Mouse (Mus musculus) embryonic facial prominence, embryonic 13.5 days (tissue): ENCODE measurements around the gene Lmnb2. TPM values are rescaled to one million over a fixed set of nuclear protein-coding genes. Genes with fewer than 3 reads are reported as not detected.
A peak's percentile ranks its signal among the peaks of the same experiment; 100 is the strongest.

Experiments used
- ATAC-seq: fragments of 200-750 bp; cut with Nextera tagmentation; 2 replicates; pipeline ENCODE4 v1.8.0; 2017; ENCODE audit warnings: low read depth; ENCODE audit not compliant: insufficient number of reproducible peaks, insufficient read depth, low FRiP score, low TSS enrichment
- H3K27ac ChIP-seq: fragments of 300-500 bp; sonication (generic); 2 replicates; pipeline ENCODE4 v1.5.1; 2015; ENCODE audit warnings: moderate library complexity, mild to moderate bottlenecking, inconsistent platforms
- H3K27me3 ChIP-seq: fragments of 300-500 bp; sonication (generic); 2 replicates; pipeline ENCODE4 v1.6.1; 2015; ENCODE audit warnings: mild to moderate bottlenecking, inconsistent platforms
- H3K36me3 ChIP-seq: fragments of 300-500 bp; sonication (generic); 2 replicates; pipeline ENCODE4 v1.6.1; 2015; ENCODE audit warnings: mild to moderate bottlenecking, inconsistent platforms
- H3K4me1 ChIP-seq: fragments of 300-500 bp; sonication (generic); 2 replicates; pipeline ENCODE4 v1.6.1; 2015; ENCODE audit warnings: inconsistent platforms
- H3K4me2 ChIP-seq: fragments of 300-500 bp; sonication (generic); 2 replicates; pipeline ENCODE4 v1.6.1; 2015; ENCODE audit warnings: moderate library complexity, mild to moderate bottlenecking, inconsistent platforms
- H3K4me3 ChIP-seq: fragments of 300-500 bp; sonication (generic); 2 replicates; pipeline ENCODE4 v1.5.1; 2015; ENCODE audit warnings: mild to moderate bottlenecking, inconsistent platforms
- H3K9ac ChIP-seq: fragments of 300-500 bp; sonication (generic); 2 replicates; pipeline ENCODE4 v1.6.1; 2015; ENCODE audit warnings: mild to moderate bottlenecking, inconsistent platforms
- H3K9me3 ChIP-seq: fragments of 300-500 bp; sonication (generic); 2 replicates; pipeline ENCODE4 v1.6.1; 2016; ENCODE audit warnings: inconsistent platforms
- WGBS: fragments of 180-500 bp; shearing (Covaris S2); methylation state at CpG from one replicate; pipeline ENCODE4 v1.1.7; 2015; ENCODE audit warnings: mixed read lengths; 5-methylcytosine and 5-hydroxymethylcytosine counted together
- polyA plus RNA-seq: library from polyadenylated mRNA; unstranded; fragments of >200 nt; fragmentation: Nextera tagmentation; extraction: Ambion mirVana; gene quantifications from 2 replicates; pipeline ENCODE4 v1.2.1, GENCODE M21; 2015

The Lmnb2 gene
- polyA plus RNA-seq, 1 experiment from 2014 or later: 63.4 TPM

DNA sequence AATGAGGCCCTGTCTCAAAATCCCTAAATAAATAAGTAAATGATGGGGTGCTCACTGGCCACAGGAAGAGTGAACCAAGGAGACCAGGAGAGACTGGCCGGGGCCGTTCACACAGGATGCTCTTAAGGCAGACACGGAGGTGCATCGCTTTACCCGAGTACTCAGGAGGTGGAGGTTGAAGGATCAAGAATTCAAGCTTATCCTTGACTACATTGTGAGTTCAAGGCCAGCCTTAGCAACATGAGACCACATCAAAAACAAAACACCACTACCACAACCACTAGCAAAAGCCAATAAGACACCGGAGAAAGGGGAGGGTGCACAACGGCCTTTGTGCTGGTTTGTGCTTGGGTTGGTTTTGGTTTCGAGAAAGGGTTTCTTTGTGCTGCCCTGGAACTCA lies 38.3 kb upstream of the Lmnb2 start:
- Histone ChIP-seq H3K27ac (no peak overlapping the region), H3K4me1 (peaks cover 24% of the 10 kb centered on the region), H3K36me3 (no peaks in the 10 kb centered on the region), H3K9ac (no peak overlapping the region), H3K27me3 (no peaks in the 10 kb centered on the region), H3K4me2 (no peak overlapping the region), H3K4me3 (no peak overlapping the region), H3K9me3 (no peaks in the 10 kb centered on the region)
- no peak for ATAC-seq
- WGBS: 92% methylated on average over 8 of the region's 8 CpGs

DNA sequence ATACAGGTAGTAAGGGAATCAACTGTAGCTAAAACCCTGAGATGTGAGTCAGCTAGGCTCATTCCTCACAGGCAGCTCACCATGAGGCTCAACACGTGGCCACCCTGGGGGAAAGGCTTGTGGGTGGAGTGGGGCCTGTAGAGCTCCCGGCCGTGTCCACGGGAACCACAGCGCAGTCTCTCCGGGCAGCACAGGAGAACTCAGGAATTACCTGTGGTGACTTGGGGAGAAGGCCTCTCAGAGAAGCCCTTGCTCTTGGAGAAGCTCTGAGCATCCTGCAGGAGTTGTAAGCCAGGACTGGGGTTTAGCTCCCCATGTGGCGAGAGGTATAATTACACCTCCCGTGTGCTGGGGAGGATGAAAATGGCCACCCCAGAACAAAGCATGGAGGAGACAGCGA lies 37.5 kb upstream of the Lmnb2 start:
- Histone ChIP-seq H3K9me3 (no peaks in the 10 kb centered on the region), H3K4me3 (no peak overlapping the region), H3K4me2 (no peak overlapping the region), H3K27ac (0 out of 2 replicates have a peak overlapping the region, but pooled peaks have one; percentile 28), H3K27me3 (no peaks in the 10 kb centered on the region), H3K4me1 (peaks cover 16% of the 10 kb centered on the region), H3K9ac (peak overlapping the region; percentile 36; the same call in 1 of the 2 replicates), H3K36me3 (no peaks in the 10 kb centered on the region)
- WGBS: 22% methylated on average over 9 of the region's 9 CpGs
- no peak for ATAC-seq

DNA sequence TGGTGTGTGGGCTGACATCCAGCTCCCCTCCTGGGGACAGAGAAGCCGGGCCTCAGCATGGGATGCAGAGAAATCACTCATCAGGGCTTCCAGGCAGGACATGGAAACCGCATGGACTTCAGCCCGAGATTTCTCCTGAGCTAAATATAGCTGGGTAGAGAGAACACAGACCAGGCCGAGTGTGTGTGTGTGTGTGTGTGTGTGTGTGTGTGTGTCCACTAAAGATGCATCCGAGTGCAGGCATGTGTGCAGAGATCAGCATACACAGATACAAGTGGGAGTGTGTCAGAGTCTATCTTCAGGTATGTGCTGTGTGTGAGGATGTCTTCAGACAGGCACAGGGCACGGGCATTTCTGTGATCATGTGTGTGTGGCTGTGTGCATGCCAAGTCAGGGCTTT lies 36.8 kb upstream of the Lmnb2 start:
- 80% methylated on average over 6 of the region's 6 CpGs for WGBS

DNA sequence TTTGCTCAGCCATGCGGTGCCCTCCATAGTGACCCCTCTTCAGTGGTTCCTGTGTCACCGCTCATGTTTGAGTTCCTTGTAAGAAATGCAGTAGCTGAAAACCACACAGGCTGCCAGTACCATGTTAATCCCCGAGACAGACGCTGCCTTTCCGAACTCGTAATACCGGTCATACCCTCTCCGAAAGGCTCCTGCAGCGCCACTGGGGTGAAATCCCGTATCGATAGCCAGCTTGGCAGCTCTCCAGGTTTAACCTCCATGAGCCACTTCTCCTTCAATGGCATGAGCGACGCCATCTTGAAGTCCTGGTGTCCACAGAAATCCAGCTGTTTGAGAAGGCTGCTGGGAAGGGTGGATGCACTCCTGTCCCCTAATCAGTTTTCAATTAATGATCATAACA lies 36.4 kb upstream of the Lmnb2 start:
- peaks cover 13% of the 10 kb centered on the region for H3K4me1 ChIP-seq
- no peak overlapping the region for H3K4me2 ChIP-seq
- WGBS: 65% methylated on average over 13 of the region's 13 CpGs
- H3K36me3 ChIP-seq: no peaks in the 10 kb centered on the region
- no peak for ATAC-seq
- no peak overlapping the region for H3K4me3 ChIP-seq
- H3K9me3 ChIP-seq: no peaks in the 10 kb centered on the region
- no peaks in the 10 kb centered on the region for H3K27me3 ChIP-seq
- peak overlapping the region; percentile 23 for H3K27ac ChIP-seq
- no peak overlapping the region for H3K9ac ChIP-seq

More for the DNA sequence above, 36.8 kb upstream of the Lmnb2 start:
- Histone ChIP-seq H3K4me1 (peaks cover 13% of the 10 kb centered on the region), H3K4me3 (no peak overlapping the region), H3K36me3 (no peaks in the 10 kb centered on the region), H3K9ac (no peak overlapping the region), H3K9me3 (no peaks in the 10 kb centered on the region), H3K27me3 (no peaks in the 10 kb centered on the region), H3K27ac (peak overlapping the region; percentile 23), H3K4me2 (no peak overlapping the region)
- ATAC-seq: no peak

DNA sequence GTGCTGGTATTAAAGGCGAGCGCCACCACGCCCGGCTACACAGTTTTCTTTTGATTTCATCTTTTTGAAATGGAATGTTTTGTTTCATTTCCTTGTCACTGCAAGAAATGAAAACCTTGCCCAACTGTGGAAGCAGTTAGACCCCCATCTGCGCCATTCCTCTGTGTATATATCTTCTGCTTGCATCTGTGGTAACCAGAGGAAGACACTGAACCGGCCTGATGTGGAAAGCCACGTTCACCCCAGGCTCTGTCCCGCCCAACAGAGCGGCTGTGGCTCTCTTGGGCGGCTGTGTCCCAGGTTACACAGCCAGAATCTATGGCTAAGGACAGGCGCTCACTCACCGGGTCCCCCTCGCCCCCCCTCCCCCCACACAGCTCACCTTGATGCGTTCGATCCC lies 34.4 kb upstream of the Lmnb2 start:
- H3K4me2 ChIP-seq: no peak overlapping the region
- 74% methylated on average over 15 of the region's 15 CpGs for whole genome bisulfite sequencing
- H3K27me3 ChIP-seq: no peaks in the 10 kb centered on the region
- no peak overlapping the region for H3K9ac ChIP-seq
- no peak overlapping the region for H3K27ac ChIP-seq
- peaks cover 27% of the 10 kb centered on the region for H3K4me1 ChIP-seq
- no peaks in the 10 kb centered on the region for H3K36me3 ChIP-seq
- no peak overlapping the region for H3K4me3 ChIP-seq
- no peaks in the 10 kb centered on the region for H3K9me3 ChIP-seq
- no peak for ATAC-seq

DNA sequence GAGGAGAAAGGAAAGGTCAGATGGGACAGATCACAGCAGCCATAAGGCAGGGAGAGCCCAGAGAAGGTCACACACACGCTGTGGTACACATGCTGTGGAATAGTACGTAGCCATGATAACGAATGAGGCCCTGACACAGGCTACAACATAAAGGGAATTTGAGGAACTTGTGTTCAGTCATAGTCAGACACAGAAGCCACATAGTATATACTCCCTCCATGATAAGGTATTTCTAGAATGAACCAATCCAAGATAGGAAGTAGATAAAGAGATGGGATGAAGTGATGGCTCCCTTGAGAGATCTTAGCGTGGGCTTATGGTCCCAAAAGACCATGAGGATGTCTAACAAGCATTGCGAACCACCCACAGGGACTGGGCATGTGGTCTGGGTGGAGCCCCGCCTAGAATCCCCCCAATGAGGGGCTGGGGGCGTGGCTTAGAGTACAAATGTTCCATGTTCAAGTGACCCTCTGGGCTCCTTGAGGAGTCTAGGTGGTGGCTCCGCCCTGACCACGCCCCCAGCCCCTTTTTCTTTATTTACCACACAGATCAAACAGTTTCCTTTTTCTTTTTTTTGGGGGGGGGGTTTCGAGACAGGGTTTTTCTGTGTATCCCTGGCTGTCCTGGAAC lies 33.8 kb upstream of the Lmnb2 start:
- no peak overlapping the region for H3K9ac ChIP-seq
- H3K36me3 ChIP-seq: no peaks in the 10 kb centered on the region
- H3K4me3 ChIP-seq: no peak overlapping the region
- H3K4me1 ChIP-seq: peaks cover 33% of the 10 kb centered on the region
- WGBS: 76% methylated on average over 10 of the region's 10 CpGs
- H3K27ac ChIP-seq: no peak overlapping the region
- no peak overlapping the region for H3K4me2 ChIP-seq
- no peak for ATAC-seq
- H3K27me3 ChIP-seq: no peaks in the 10 kb centered on the region
- no peaks in the 10 kb centered on the region for H3K9me3 ChIP-seq

DNA sequence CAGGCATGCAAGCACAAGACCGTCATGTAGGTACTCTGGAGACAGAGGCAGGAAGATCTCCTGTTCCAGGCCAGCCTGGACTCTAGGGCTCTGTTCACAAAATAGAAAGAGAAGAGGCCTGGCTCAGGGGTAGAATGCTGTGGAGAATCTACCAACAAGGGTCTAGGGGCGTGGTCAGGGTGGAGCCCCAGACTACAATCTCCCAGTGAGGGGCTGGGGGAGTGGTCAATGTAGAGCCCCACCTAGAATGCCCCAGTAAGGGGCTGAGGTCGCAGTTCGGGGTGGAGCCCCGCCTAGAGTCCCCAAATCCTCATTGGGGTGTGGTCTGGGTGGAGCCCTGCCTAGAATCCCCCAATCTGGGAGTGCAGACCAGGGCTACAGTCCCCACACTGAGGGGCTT lies 32.3 kb upstream of the Lmnb2 start:
- 36% methylated on average over 5 of the region's 5 CpGs for WGBS

DNA sequence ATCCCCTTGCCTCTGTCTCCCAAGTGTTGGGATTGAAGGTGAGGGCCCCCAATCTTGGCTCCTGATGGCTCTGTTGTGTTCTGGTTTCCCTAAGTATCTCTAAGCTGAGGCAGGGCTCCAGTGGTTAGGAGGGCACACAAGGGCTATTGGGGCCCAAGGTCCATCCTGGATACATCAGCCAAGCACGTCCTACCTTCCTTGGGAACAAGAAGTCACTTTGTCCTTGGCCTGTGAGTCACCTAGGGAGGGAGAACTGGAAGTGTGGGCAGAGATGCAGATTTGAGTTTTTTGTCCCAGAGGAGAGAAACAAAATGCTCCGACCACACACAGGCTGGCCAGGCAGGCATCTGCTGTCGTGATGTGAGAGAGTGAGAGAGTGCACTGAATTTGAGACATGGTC lies 31.0 kb upstream of the Lmnb2 start:
- Histone ChIP-seq H3K27ac (no peak overlapping the region), H3K36me3 (no peaks in the 10 kb centered on the region), H3K27me3 (no peaks in the 10 kb centered on the region), H3K4me1 (peaks cover 23% of the 10 kb centered on the region), H3K4me3 (no peak overlapping the region), H3K4me2 (no peak overlapping the region), H3K9ac (0 out of 2 replicates have a peak overlapping the region, but pooled peaks have one; percentile 11), H3K9me3 (no peaks in the 10 kb centered on the region)
- ATAC-seq: no peak
- WGBS: 63% methylated on average over 3 of the region's 3 CpGs

More for the DNA sequence above, 32.3 kb upstream of the Lmnb2 start:
- Histone ChIP-seq H3K4me2 (no peak overlapping the region), H3K36me3 (no peaks in the 10 kb centered on the region), H3K9me3 (no peaks in the 10 kb centered on the region), H3K27me3 (no peaks in the 10 kb centered on the region), H3K27ac (no peak overlapping the region), H3K9ac (no peak overlapping the region), H3K4me1 (peaks cover 31% of the 10 kb centered on the region), H3K4me3 (no peak overlapping the region)
- ATAC-seq: no peak; the same call in 1 of the 2 replicates

DNA sequence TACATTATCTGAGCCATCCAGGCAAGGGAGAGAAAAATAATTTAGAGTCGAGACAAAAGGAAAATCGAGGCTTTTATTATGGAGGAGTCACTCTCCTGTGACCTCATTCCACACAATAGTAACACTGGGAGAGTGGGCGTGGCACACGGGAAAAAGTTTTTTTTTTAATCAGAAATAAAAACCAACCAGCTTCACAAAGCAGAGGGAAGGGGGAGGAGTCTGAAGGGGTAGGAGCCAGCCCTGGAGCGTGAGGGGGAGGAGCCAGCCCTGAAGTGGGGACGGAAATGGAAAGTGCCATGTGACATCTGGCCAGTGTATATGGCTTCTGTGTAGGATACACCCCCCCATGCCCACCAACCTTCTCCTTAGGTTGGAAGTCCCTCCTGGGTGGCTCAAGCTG lies 30.5 kb upstream of the Lmnb2 start:
- no peak for ATAC-seq
- H3K27ac ChIP-seq: no peak overlapping the region

DNA sequence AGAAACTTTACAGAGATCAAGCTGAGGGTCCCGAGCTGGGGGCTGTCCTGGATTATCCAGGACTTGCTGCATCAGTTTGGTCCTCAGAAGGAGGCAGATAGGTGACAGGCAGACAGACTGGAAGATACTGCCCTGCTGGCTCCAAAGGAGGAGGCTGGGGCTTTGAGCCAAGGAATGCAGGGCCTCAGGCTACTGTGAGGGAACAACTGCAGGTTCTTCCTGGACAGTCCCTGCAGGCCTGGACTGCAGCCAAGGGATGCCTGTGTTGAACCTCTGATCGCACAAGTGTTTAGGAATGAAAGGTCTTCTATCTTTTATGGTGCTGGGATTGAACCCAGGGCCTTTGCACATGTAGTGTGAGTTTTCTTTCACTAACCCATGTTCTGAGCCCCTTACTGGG lies 29.8 kb upstream of the Lmnb2 start:
- Histone ChIP-seq H3K36me3 (no peaks in the 10 kb centered on the region), H3K4me1 (peaks cover 23% of the 10 kb centered on the region), H3K4me2 (no peak overlapping the region), H3K9me3 (no peaks in the 10 kb centered on the region), H3K9ac (no peak overlapping the region), H3K27me3 (no peaks in the 10 kb centered on the region), H3K4me3 (no peak overlapping the region), H3K27ac (0 out of 2 replicates have a peak overlapping the region, but pooled peaks have one; percentile 12)
- WGBS: 37% methylated on average over 2 of the region's 2 CpGs
- ATAC-seq: no peak

More for the DNA sequence above, 30.5 kb upstream of the Lmnb2 start:
- WGBS: 39% methylated on average over 6 of the region's 6 CpGs
- no peak overlapping the region for H3K4me2 ChIP-seq
- H3K4me1 ChIP-seq: peaks cover 23% of the 10 kb centered on the region
- H3K27me3 ChIP-seq: no peaks in the 10 kb centered on the region
- no peak overlapping the region for H3K9ac ChIP-seq
- no peak overlapping the region for H3K4me3 ChIP-seq
- H3K9me3 ChIP-seq: no peaks in the 10 kb centered on the region
- H3K36me3 ChIP-seq: no peaks in the 10 kb centered on the region

DNA sequence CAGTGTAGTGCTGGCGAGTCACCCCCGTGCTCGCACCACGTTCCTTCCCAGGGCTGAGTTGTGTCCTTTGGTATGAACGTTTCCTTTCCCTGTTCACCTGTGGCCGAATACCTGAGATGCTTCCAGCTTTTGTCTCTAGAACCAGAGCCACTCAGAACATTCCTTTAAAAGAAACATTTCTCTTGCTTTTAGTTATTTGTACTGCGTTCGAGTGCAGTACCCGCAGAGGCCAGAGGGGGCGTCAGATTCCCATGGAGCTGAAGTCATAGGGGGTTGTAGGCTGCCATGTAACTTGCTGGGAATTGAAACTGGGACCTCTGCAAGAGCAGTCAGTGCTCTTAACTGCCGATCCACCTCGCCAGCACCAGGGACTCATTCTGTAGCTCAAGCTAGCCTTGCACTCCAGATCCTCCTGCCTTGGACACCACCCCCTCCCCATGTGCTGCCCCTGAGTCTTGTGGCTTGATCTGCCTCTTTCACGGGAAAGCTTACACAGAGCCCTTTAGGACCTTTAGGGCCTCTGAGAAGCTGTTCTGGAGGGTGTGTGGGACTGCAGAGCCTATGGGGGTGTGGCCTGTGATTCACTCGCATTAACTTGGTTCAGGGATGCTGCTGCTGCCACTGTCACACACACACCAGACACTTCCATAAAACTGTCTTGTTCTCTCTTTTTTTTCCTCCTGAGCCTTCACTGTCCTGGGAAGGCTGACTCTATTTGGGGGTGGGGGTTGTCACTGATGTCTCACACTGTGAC lies 28.8 kb upstream of the Lmnb2 start:
- Histone ChIP-seq H3K4me2 (no peak overlapping the region), H3K9ac (0 out of 2 replicates have a peak overlapping the region, but pooled peaks have one; percentile 32), H3K9me3 (no peaks in the 10 kb centered on the region), H3K36me3 (no peaks in the 10 kb centered on the region), H3K27ac (no peak overlapping the region), H3K27me3 (no peaks in the 10 kb centered on the region), H3K4me3 (no peak overlapping the region), H3K4me1 (peaks cover 23% of the 10 kb centered on the region)
- 63% methylated on average over 14 of the region's 14 CpGs for WGBS
- ATAC-seq: no peak

DNA sequence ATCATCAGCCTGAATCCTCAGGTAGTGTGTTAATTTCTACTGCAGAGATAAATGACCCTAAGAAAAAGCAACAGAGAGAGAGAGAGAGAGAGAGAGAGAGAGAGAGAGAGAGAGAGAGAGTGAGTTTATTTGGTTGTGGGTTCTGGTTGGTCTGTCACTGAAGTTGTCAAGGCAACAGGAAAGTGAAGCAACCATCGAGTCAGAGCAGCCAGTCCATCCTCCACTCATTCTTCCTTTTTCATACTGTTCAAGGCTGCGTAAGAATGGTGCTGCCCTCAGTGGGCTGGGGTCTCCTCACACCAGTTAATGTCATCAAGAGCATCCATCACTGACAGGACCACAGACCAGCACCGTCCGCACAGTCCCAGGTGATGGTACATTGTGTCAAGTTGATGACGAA lies 26.2 kb upstream of the Lmnb2 start:
- Histone ChIP-seq H3K4me3 (no peak overlapping the region), H3K4me1 (peaks cover 43% of the 10 kb centered on the region), H3K36me3 (no peaks in the 10 kb centered on the region), H3K27me3 (no peaks in the 10 kb centered on the region), H3K9me3 (no peaks in the 10 kb centered on the region), H3K27ac (no peak overlapping the region), H3K4me2 (no peak overlapping the region), H3K9ac (no peak overlapping the region)
- 88% methylated on average over 5 of the region's 5 CpGs for WGBS
- ATAC-seq: no peak
